Mouse (Mus musculus) kidney, postnatal 36 days (tissue): Measurements from ENCODE around the gene Il17d.

Source experiments
- DNase-seq, 2 experiments: peaks; one replicate each; pipeline ENCODE4 v3.0.0; 2021 to 2022; ENCODE audit warnings: mixed read lengths in 2 of 2

Il17d gene

GRCm38 (mm10) chr14:57536820-57537219, 12.2 kb downstream of the Il17d start:
- DNase-seq = no peak

GRCm38 (mm10) chr14:57537261-57538015, 12.9 kb downstream of the Il17d start:
- no peak for DNase-seq

- no peak for DNase-seq
These were observed 16.1 kb downstream of the Il17d start for GRCm38 (mm10) chr14:57540683-57541082.

GRCm38 (mm10) chr14:57542231-57542630, 17.7 kb downstream of the Il17d start:
- no peak for DNase-seq

GRCm38 (mm10) chr14:57543420-57544039, 19.0 kb downstream of the Il17d start:
- DNase-seq = no peak

- DNase-seq = no peak
These were observed 20.9 kb downstream of the Il17d start for GRCm38 (mm10) chr14:57545526-57545925.

GRCm38 (mm10) chr14:57546131-57546530, 21.6 kb downstream of the Il17d start:
- DNase-seq = no peak

- peak in 1 of 2 experiments; percentile 22 for DNase-seq
These were observed 22.0 kb downstream of the Il17d start for GRCm38 (mm10) chr14:57546557-57547021.

GRCm38 (mm10) chr14:57547062-57547461, 22.5 kb downstream of the Il17d start:
- no peak for DNase-seq

- no peak for DNase-seq
These were observed 28.4 kb downstream of the Il17d start for GRCm38 (mm10) chr14:57552945-57553344.

GRCm38 (mm10) chr14:57554434-57554833, 29.9 kb downstream of the Il17d start:
- DNase-seq = no peak

GRCm38 (mm10) chr14:57555471-57556070, 31.0 kb downstream of the Il17d start:
- no peak for DNase-seq

- no peak for DNase-seq
These were observed 32.3 kb downstream of the Il17d start for GRCm38 (mm10) chr14:57556922-57557321.

- no peak for DNase-seq
These were observed 41.0 kb downstream of the Il17d start for GRCm38 (mm10) chr14:57565626-57566025.

- peak; percentile 95 to 98 for DNase-seq
These were observed 46.9 kb downstream of the Il17d start, which contains the start of gene Eef1akmt1 for GRCm38 (mm10) chr14:57571155-57572133. Gene Eef1akmt1 (minus strand): TSS chr14:57571612.

- DNase-seq = no peak
These were observed 50.4 kb downstream of the Il17d start for GRCm38 (mm10) chr14:57574792-57575587.

GRCm38 (mm10) chr14:57576364-57577060, 51.9 kb downstream of the Il17d start:
- no peak for DNase-seq

GRCm38 (mm10) chr14:57591830-57592229, 67.3 kb downstream of the Il17d start:
- no peak for DNase-seq
